Mouse (Mus musculus) forebrain, embryonic 14.5 days (tissue): Measurements from ENCODE around the gene Racgap1. TPM values are rescaled to one million over a fixed set of nuclear protein-coding genes. Genes with fewer than 3 reads are reported as not detected.

Experiments
- ATAC-seq: fragments of 200-750 bp; cut with Nextera tagmentation; 2 replicates; pipeline ENCODE4 v1.8.0; 2017; ENCODE audit warnings: mild to moderate bottlenecking, moderate library complexity
- DNase-seq: peaks from one replicate; pipeline ENCODE4 v3.0.0-alpha.2; 2015; ENCODE audit warnings: low spot score
- H3K27ac ChIP-seq: fragments of 300-500 bp; sonication (generic); 2 replicates; pipeline ENCODE4 v1.5.1; 2014; ENCODE audit warnings: low read depth, mild to moderate bottlenecking, control low read depth, low read length, moderate library complexity
- H3K27me3 ChIP-seq: fragments of 300-500 bp; sonication (generic); replicated peaks from 2 replicates; pipeline ENCODE4 v1.6.1; 2014; ENCODE audit warnings: low read length, control low read depth, mixed read lengths; ENCODE audit not compliant: control insufficient read depth, insufficient read depth
- H3K36me3 ChIP-seq: fragments of 300-500 bp; sonication (generic); 2 replicates; pipeline ENCODE4 v1.6.1; 2014; ENCODE audit warnings: low read length, control low read depth; ENCODE audit not compliant: control insufficient read depth, insufficient read depth
- H3K4me1 ChIP-seq: fragments of 300-500 bp; sonication (generic); 2 replicates; pipeline ENCODE4 v1.6.1; 2014; ENCODE audit warnings: antibody characterized with exemption, low read length, control low read depth; ENCODE audit not compliant: control insufficient read depth, insufficient read depth
- H3K4me2 ChIP-seq: fragments of 300-500 bp; sonication (generic); 2 replicates; pipeline ENCODE4 v1.6.1; 2014; ENCODE audit warnings: mild to moderate bottlenecking, control low read depth, low read length
- H3K4me3 ChIP-seq: fragments of 300-500 bp; sonication (generic); 2 replicates; pipeline ENCODE4 v1.5.1; 2014; ENCODE audit warnings: low read depth, low read length, control low read depth
- H3K9ac ChIP-seq: fragments of 300-500 bp; sonication (generic); 2 replicates; pipeline ENCODE4 v1.6.1; 2014; ENCODE audit warnings: mild to moderate bottlenecking, low read length, control low read depth, moderate library complexity
- H3K9me3 ChIP-seq: fragments of 300-500 bp; sonication (generic); replicated peaks from 2 replicates; pipeline ENCODE4 v1.6.1; 2016; ENCODE audit warnings: low read length, control low read depth, mixed read lengths; ENCODE audit not compliant: control insufficient read depth
- WGBS: fragments of 180-500 bp; shearing (Covaris S2); extraction: QIAGEN DNeasy Blood & Tissue Kit; methylation state at CpG from one replicate; pipeline ENCODE4 v1.1.7; 2014; 5-methylcytosine and 5-hydroxymethylcytosine counted together
- polyA plus RNA-seq: library from polyadenylated mRNA; unstranded; fragments of >200 nt; fragmentation: Nextera tagmentation; extraction: Ambion mirVana; gene quantifications from 2 replicates; pipeline ENCODE4 v1.2.1, GENCODE M21; 2014

Gene Racgap1
- polyA plus RNA-seq, 1 experiment from 2014 or later = 78.9 TPM

DNA sequence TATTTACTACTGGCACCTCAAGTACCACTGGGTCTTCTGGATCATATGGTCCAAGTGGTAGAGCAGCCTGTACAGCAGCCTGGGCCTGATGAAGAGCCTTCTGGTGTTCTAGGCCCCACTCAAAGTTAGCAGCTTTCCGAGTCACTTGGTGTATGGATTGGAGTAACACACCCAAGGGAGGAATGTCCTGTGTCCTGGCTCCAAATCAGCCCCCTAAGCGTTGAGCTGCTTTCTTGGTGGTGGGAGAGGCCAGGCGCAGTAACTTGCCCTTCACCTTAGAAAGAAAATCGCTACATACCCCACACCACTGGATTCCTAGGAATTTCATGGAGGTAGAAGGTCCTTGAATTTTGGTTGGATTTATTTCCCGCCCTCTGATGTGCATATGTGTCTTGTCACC is 32.7 kb upstream of the Racgap1 start:
- no peak overlapping the region for H3K4me2 ChIP-seq
- H3K4me3 ChIP-seq = no peak overlapping the region
- no peak for ATAC-seq
- no peak for DNase-seq
- H3K9ac ChIP-seq = no peak overlapping the region
- no peaks in the 10 kb centered on the region for H3K9me3 ChIP-seq
- 96% methylated on average over 5 of the region's 5 CpGs for WGBS
- no peaks in the 10 kb centered on the region for H3K27me3 ChIP-seq
- H3K4me1 ChIP-seq = no peaks in the 10 kb centered on the region
- H3K36me3 ChIP-seq = no peaks in the 10 kb centered on the region
- H3K27ac ChIP-seq = no peak overlapping the region

DNA sequence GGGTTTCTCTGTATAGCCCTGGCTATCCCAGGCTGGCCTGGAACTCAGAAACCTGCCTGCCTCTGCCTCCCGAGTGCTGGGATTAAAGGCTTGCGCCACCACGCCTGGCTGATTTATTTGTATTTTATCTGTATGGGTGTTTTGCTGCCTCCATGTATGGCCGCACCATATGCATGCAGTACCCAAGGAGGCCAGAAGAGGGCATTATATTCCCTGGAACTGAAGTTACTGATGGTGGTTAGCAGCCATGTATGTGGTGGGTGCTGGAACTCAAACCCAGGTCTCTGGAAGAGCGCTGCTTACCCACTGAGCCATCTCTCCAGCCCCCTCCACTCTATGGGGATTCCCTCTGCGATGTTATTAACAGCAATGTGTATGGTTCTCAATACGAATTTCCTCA is 31.4 kb upstream of the Racgap1 start:
- Histone ChIP-seq H3K27ac (no peak overlapping the region), H3K9me3 (no peaks in the 10 kb centered on the region), H3K9ac (no peak overlapping the region), H3K4me3 (no peak overlapping the region), H3K4me2 (no peak overlapping the region), H3K27me3 (no peaks in the 10 kb centered on the region), H3K4me1 (no peaks in the 10 kb centered on the region), H3K36me3 (no peaks in the 10 kb centered on the region)
- no peak for DNase-seq
- 93% methylated on average over 7 of the region's 7 CpGs for WGBS
- ATAC-seq = no peak

DNA sequence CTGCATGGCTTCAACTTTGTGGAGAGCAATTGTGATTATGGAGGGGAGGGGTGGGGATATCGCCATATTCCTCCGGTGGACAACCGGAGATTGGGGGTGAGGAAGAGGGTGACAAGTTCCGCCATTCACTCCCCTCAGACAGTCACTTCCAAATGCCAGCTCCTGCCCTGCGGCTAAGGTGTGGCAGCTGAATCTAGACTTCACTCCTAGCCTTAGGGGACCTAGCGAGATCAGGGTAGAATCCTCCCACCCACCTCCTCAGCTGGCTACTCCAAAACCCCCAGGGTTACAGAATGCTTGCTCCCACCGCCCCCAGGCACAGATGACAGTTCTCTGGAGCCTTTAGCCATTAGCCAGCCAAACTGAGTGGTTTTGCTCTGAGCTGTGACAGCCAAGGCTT is 27.6 kb upstream of the Racgap1 start:
- WGBS = 64% methylated on average over 7 of the region's 7 CpGs
- Histone ChIP-seq H3K4me2 (no peak overlapping the region), H3K4me3 (no peak overlapping the region), H3K27me3 (no peaks in the 10 kb centered on the region), H3K27ac (no peak overlapping the region), H3K36me3 (no peaks in the 10 kb centered on the region; the same call in 1 of the 2 replicates), H3K9me3 (no peaks in the 10 kb centered on the region), H3K9ac (no peak overlapping the region), H3K4me1 (peaks cover 7% of the 10 kb centered on the region)
- ATAC-seq (no peak), DNase-seq (no peak)

DNA sequence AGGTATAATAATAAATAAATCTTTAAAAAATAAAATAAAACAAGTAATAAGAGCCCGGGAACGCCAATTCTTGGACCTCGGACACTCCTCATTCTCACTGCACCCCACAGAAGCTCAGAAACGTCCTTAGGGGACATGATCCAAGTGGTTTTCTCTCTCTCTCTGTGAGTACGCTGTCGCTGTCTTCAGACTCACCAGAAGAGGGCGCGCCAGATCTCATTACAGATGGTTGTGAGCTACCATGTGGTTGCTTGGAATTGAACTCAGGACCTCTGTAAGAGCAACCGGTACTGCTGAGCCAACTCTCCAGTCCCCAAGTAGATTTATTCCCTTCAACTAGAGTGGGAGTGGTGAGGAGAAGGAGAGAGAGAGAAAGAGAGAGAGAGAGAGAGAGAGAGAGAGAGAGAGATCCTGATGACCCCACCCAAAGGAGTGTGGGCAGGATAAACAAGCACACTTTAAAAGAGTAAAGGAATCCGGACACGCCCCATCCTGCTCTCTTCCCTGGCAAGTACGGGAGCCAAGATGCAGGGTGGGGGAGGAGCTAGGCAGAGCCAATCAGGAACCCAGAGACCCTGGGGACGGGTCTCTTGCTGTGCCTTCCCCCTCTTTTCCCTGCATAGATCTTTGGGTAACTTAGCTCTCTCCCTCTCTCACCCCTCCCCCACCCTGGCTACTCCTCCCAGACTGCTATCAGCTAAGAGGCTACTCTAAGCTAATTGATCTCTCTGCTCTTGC is 26.8 kb upstream of the Racgap1 start:
- H3K4me1 ChIP-seq = peaks cover 7% of the 10 kb centered on the region
- ATAC-seq (0 out of 2 replicates have a peak, but pooled peaks have one; percentile 27), DNase-seq (no peak)
- H3K9ac ChIP-seq = no peak overlapping the region
- no peaks in the 10 kb centered on the region for H3K27me3 ChIP-seq
- H3K36me3 ChIP-seq = no peaks in the 10 kb centered on the region; the same call in 1 of the 2 replicates
- 12% methylated on average over 13 of the region's 13 CpGs for WGBS
- H3K4me2 ChIP-seq = no peak overlapping the region
- H3K27ac ChIP-seq = no peak overlapping the region
- H3K4me3 ChIP-seq = no peak overlapping the region
- H3K9me3 ChIP-seq = no peaks in the 10 kb centered on the region

GRCm38 (mm10) chr15:99677089-99677488 is 25.6 kb upstream of the Racgap1 start:
- Histone ChIP-seq H3K36me3 (no peaks in the 10 kb centered on the region; the same call in 1 of the 2 replicates), H3K9ac (peak overlapping the region; percentile 21; the same call in 1 of the 2 replicates), H3K4me1 (peaks cover 7% of the 10 kb centered on the region), H3K4me2 (peak overlapping the region; percentile 30), H3K27ac (peak overlapping the region; percentile 64), H3K27me3 (no peaks in the 10 kb centered on the region; the same call in 1 of the 2 replicates), H3K9me3 (no peaks in the 10 kb centered on the region), H3K4me3 (no peak overlapping the region)
- peak; percentile 85 for ATAC-seq
- peak; percentile 68 for DNase-seq
- 18% methylated on average over 8 of the region's 8 CpGs for WGBS

- Histone ChIP-seq H3K9me3 (no peaks in the 10 kb centered on the region), H3K27me3 (no peaks in the 10 kb centered on the region; the same call in 1 of the 2 replicates), H3K27ac (no peak overlapping the region), H3K4me3 (no peak overlapping the region), H3K4me2 (no peak overlapping the region), H3K4me1 (peaks cover 13% of the 10 kb centered on the region), H3K9ac (no peak overlapping the region), H3K36me3 (no peaks in the 10 kb centered on the region; the same call in 1 of the 2 replicates)
- DNase-seq (no peak), ATAC-seq (no peak)
- 82% methylated on average over 3 of the region's 3 CpGs for WGBS
These were observed 23.4 kb upstream of the Racgap1 start for GRCm38 (mm10) chr15:99674866-99675265.

DNA sequence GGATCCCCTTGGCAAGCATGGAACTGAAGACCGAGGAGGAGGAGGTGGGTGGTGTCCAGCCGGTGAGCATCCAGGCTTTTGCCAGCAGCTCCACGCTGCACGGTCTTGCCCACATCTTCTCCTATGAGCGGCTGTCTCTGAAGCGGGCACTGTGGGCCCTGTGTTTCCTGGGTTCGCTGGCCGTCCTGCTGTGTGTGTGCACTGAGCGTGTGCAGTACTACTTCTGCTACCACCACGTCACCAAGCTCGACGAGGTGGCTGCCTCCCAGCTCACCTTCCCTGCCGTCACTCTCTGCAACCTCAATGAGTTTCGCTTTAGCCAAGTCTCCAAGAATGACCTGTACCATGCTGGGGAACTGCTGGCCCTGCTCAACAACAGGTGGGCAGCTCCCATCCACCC is 20.3 kb upstream of the Racgap1 start:
- H3K27ac ChIP-seq = no peak overlapping the region
- 72% methylated on average over 14 of the region's 14 CpGs for WGBS
- peak overlapping the region; percentile 77 for H3K4me3 ChIP-seq
- H3K36me3 ChIP-seq = no peaks in the 10 kb centered on the region; the same call in 1 of the 2 replicates
- ATAC-seq = no peak
- DNase-seq = no peak
- H3K4me1 ChIP-seq = peaks cover 11% of the 10 kb centered on the region
- H3K9me3 ChIP-seq = no peaks in the 10 kb centered on the region
- H3K27me3 ChIP-seq = no peaks in the 10 kb centered on the region; the same call in 1 of the 2 replicates
- peak overlapping the region; percentile 80 for H3K4me2 ChIP-seq
- H3K9ac ChIP-seq = peak overlapping the region; percentile 88; the same call in 1 of the 2 replicates

- Histone ChIP-seq H3K9me3 (no peaks in the 10 kb centered on the region), H3K27ac (peak overlapping the region; percentile 86), H3K27me3 (no peaks in the 10 kb centered on the region; the same call in 1 of the 2 replicates), H3K36me3 (no peaks in the 10 kb centered on the region; the same call in 1 of the 2 replicates), H3K4me3 (peak overlapping the region; percentile 77), H3K9ac (peak overlapping the region; percentile 88), H3K4me2 (peak overlapping the region; percentile 80), H3K4me1 (peaks cover 13% of the 10 kb centered on the region; the same call in 1 of the 2 replicates)
- DNase-seq (peak; percentile 44), ATAC-seq (peak; percentile 38)
- WGBS = 18% methylated on average over 7 of the region's 17 CpGs
These were observed 19.7 kb upstream of the Racgap1 start for GRCm38 (mm10) chr15:99670964-99671670.
